In genomic region chr6:50939440-50939839, GRCm38 (mm10) we compare ENCODE assay signal across 9 mouse cellular contexts.
DNase-seq lines count a peak whose midpoint lies in the region; ATAC-seq and TF ChIP-seq lines count a peak whose summit lies in the region.
"Had no signal": no experiment of that assay in that cellular context is flagged by ENCODE, and none has a peak within 500 bp of the region (broad histone marks: within the 10 kb centered on the region; RNA-seq: fewer than 3 reads in every experiment).

No protein-coding gene starts in this region.

- 0 out of 2 replicates have a peak, but pooled peaks cover 7% of the 10 kb centered on the region for H3K27me3 ChIP-seq in forebrain, embryonic 12.5 days
- no peaks in the 10 kb centered on the region for H3K27me3 ChIP-seq in forebrain, postnatal 0 days (ENCODE audit: insufficient read depth, low read length)
- no peaks in the 10 kb centered on the region for H3K27me3 ChIP-seq in forebrain, embryonic 14.5 days (replicated peaks; ENCODE audit: control insufficient read depth, insufficient read depth, low read length)

- no peaks in the 10 kb centered on the region for H3K9me3 ChIP-seq in forebrain, embryonic 12.5 days
- no peaks in the 10 kb centered on the region for H3K9me3 ChIP-seq in forebrain, postnatal 0 days (ENCODE audit: low read length)
- no peaks in the 10 kb centered on the region for H3K9me3 ChIP-seq in forebrain, embryonic 14.5 days (replicated peaks; ENCODE audit: control insufficient read depth, low read length)

- TF ChIP-seq CTCF in forebrain, postnatal 0 days (IDR thresholded peaks at IDR 0.05; ENCODE audit: low read depth), result no peak; the same call in 1 of the 2 replicates
- TF ChIP-seq CTCF in lung, adult 2 months (IDR thresholded peaks at IDR 0.05; ENCODE audit: insufficient read depth, low read length), result 0 out of 2 replicates have a peak, but pooled peaks have one; percentile 25

- H3K4me2 ChIP-seq in forebrain, embryonic 12.5 days, result no peak overlapping the region
- H3K4me2 ChIP-seq in forebrain, postnatal 0 days (ENCODE audit: low read depth), result no peak overlapping the region
- H3K4me2 ChIP-seq in forebrain, embryonic 14.5 days (ENCODE audit: low read length), result no peak overlapping the region

- H3K36me3 ChIP-seq in forebrain, embryonic 12.5 days (replicated peaks), result no peaks in the 10 kb centered on the region
- no peaks in the 10 kb centered on the region for H3K36me3 ChIP-seq in forebrain, postnatal 0 days (ENCODE audit: insufficient read depth)
- H3K36me3 ChIP-seq in forebrain, embryonic 14.5 days (ENCODE audit: control insufficient read depth, insufficient read depth, low read length), result no peaks in the 10 kb centered on the region

- no peak for TF ChIP-seq POLR2A in lung, adult 2 months (IDR thresholded peaks at IDR 0.05; ENCODE audit: borderline replicate concordance, extremely low read depth, low read depth, low read length)

- ATAC-seq in forebrain, embryonic 12.5 days (ENCODE audit: low FRiP score), result peak; percentile 33; the same call in 1 of the 2 replicates
- ATAC-seq in forebrain, postnatal 0 days, result no peak
- ATAC-seq in forebrain, embryonic 14.5 days, result peak; percentile 45; the same call in 1 of the 2 replicates

- no peak overlapping the region for H3K9ac ChIP-seq in forebrain, embryonic 12.5 days
- no peak overlapping the region for H3K9ac ChIP-seq in forebrain, postnatal 0 days
- H3K9ac ChIP-seq in forebrain, embryonic 14.5 days (ENCODE audit: low read length), result no peak overlapping the region

- WGBS in forebrain, embryonic 12.5 days, result 51% methylated on average over 2 of the region's 2 CpGs
- WGBS in forebrain, postnatal 0 days, result 65% methylated on average over 2 of the region's 2 CpGs
- 51% methylated on average over 2 of the region's 2 CpGs for WGBS in lung, adult 2 months
- WGBS in forebrain, embryonic 14.5 days, result 61% methylated on average over 2 of the region's 2 CpGs

- no peak overlapping the region for H3K4me3 ChIP-seq in forebrain, embryonic 12.5 days (replicated peaks)
- no peak overlapping the region for H3K4me3 ChIP-seq in forebrain, postnatal 0 days (ENCODE audit: low read depth, low read length)
- no peak overlapping the region for H3K4me3 ChIP-seq in lung, adult 2 months (replicated peaks; ENCODE audit: extremely low read depth, low read depth, low read length)
- H3K4me3 ChIP-seq in forebrain, embryonic 14.5 days (ENCODE audit: low read depth, low read length), result no peak overlapping the region
- H3K4me3 ChIP-seq: myocyte had no signal

- H3K4me1 ChIP-seq in forebrain, embryonic 12.5 days, result peaks cover 7% of the 10 kb centered on the region
- no peaks in the 10 kb centered on the region for H3K4me1 ChIP-seq in forebrain, postnatal 0 days (ENCODE audit: insufficient read depth)
- no peaks in the 10 kb centered on the region for H3K4me1 ChIP-seq in lung, adult 2 months (ENCODE audit: control insufficient read depth, insufficient read depth, low read length)
- H3K4me1 ChIP-seq in forebrain, embryonic 14.5 days (ENCODE audit: control insufficient read depth, insufficient read depth, low read length), result peaks cover 5% of the 10 kb centered on the region; the same call in 1 of the 2 replicates

- no peak overlapping the region for H3K27ac ChIP-seq in forebrain, embryonic 12.5 days
- H3K27ac ChIP-seq in forebrain, postnatal 0 days (ENCODE audit: low read depth, low read length), result no peak overlapping the region
- no peak overlapping the region for H3K27ac ChIP-seq in forebrain, embryonic 14.5 days (ENCODE audit: low read depth, low read length)

- DNase-seq in forebrain, postnatal 0 days, result no peak
- DNase-seq in lung, adult 2 months, result no peak
- no peak for DNase-seq in lung, adult 18-20 months
- peak; percentile 53 for DNase-seq in forebrain, embryonic 14.5 days (ENCODE audit: low spot score)
- DNase-seq in retina, postnatal 1 day, result peak; percentile 43
- DNase-seq in spleen, adult 12 weeks (ENCODE audit: low spot score), result no peak
- DNase-seq in ovary, postnatal 14 days (ENCODE audit: low spot score), result no peak

Comparison
In these comparisons a context has a peak if more than half of its experiments do, and no peak if none do; other contexts are left out.
1. DNase-seq: peak in forebrain, embryonic 14.5 days (single experiment) and retina, postnatal 1 day (single experiment); none in forebrain, postnatal 0 days (single experiment), lung, adult 2 months (single experiment), lung, adult 18-20 months (0 of 2), spleen, adult 12 weeks (single experiment) and ovary, postnatal 14 days (single experiment).